Mouse (Mus musculus) liver, adult 2 months (tissue): ENCODE measurements around the gene Rgs10. TPM values are rescaled to one million over a fixed set of nuclear protein-coding genes. Genes with fewer than 3 reads are reported as not detected.
A peak's percentile ranks its signal among the peaks of the same experiment; 100 is the strongest.

Source experiments
- DNase-seq: peaks from one replicate; pipeline ENCODE4 v3.0.0-alpha.2; 2011; ENCODE audit warnings: low read depth, low spot score; ENCODE audit errors: extremely low read depth
- H3K27ac ChIP-seq: fragments of 200-500 bp; replicated peaks from 2 replicates; pipeline ENCODE4 v1.5.1; 2012; ENCODE audit warnings: low read depth, mild to moderate bottlenecking, control low read depth, inconsistent platforms, low read length; ENCODE audit not compliant: insufficient read depth
- H3K27me3 ChIP-seq: fragments of 200-500 bp; 2 replicates; pipeline ENCODE4 v1.6.1; 2012; ENCODE audit warnings: mild to moderate bottlenecking, moderate library complexity, low read length, inconsistent platforms; ENCODE audit not compliant: control insufficient read depth, insufficient read depth
- H3K36me3 ChIP-seq: fragments of 200-500 bp; 2 replicates; pipeline ENCODE4 v1.6.1; 2012; ENCODE audit warnings: low read length, inconsistent platforms; ENCODE audit not compliant: control insufficient read depth, insufficient read depth
- H3K4me1 ChIP-seq: fragments of 200-500 bp; 2 replicates; pipeline ENCODE4 v1.6.1; 2011; ENCODE audit warnings: low read length; ENCODE audit not compliant: control insufficient read depth, insufficient read depth
- H3K4me3 ChIP-seq: fragments of 200-500 bp; 2 replicates; pipeline ENCODE4 v1.5.1; 2011; ENCODE audit warnings: low read depth, mild to moderate bottlenecking, control low read depth, low read length, moderate library complexity; ENCODE audit not compliant: insufficient read depth
- H3K79me2 ChIP-seq: fragments of 200-500 bp; 2 replicates; pipeline ENCODE4 v1.6.1; 2012; ENCODE audit warnings: inconsistent platforms, mild to moderate bottlenecking, low read length, moderate library complexity; ENCODE audit not compliant: control insufficient read depth, insufficient read depth
- H3K9ac ChIP-seq: fragments of 200-500 bp; 2 replicates; pipeline ENCODE4 v1.6.1; 2012; ENCODE audit warnings: low read depth, mild to moderate bottlenecking, control low read depth, inconsistent platforms, low read length
- CTCF ChIP-seq: fragments of 200-500 bp; IDR thresholded peaks from 2 replicates; pipeline ENCODE4 v1.5.1; 2011; ENCODE audit warnings: low read depth, low read length, control low read depth
- POLR2A ChIP-seq: fragments of 200-500 bp; IDR thresholded peaks from 2 replicates; pipeline ENCODE4 v1.6.1; 2011; ENCODE audit warnings: low read length, control low read depth; ENCODE audit not compliant: insufficient read depth; ENCODE audit errors: extremely low read depth
- WGBS: fragments of 180-500 bp; shearing (Covaris S2); methylation state at CpG from one replicate; pipeline ENCODE4 v1.1.7; 2018; 5-methylcytosine and 5-hydroxymethylcytosine counted together
- polyA plus RNA-seq: library from polyadenylated mRNA; depleted of rRNA; stranded (reverse); fragments of >200 nt; gene quantifications from 2 replicates; pipeline ENCODE4 v1.2.3, GENCODE M21; 2012
- total RNA-seq: library from RNA; depleted of rRNA; stranded (reverse); fragments of >200 nt; gene quantifications from 2 replicates; pipeline ENCODE4 v1.2.3, GENCODE M21; 2014

The Rgs10 gene
- total and polyA plus RNA-seq, 2 experiments, result 1.5 to 3.4 TPM

- Histone ChIP-seq H3K36me3 (no peaks in the 10 kb centered on the region), H3K4me3 (no peak overlapping the region), H3K27ac (no peak overlapping the region), H3K4me1 (no peaks in the 10 kb centered on the region), H3K79me2 (no peaks in the 10 kb centered on the region), H3K9ac (no peak overlapping the region), H3K27me3 (no peaks in the 10 kb centered on the region)
- TF ChIP-seq CTCF (no peak), POLR2A (no peak)
- 85% methylated on average over 7 of the region's 7 CpGs for WGBS
- DNase-seq, result no peak
These were observed 68.2 kb downstream of the Rgs10 start for GRCm38 (mm10) chr7:128350316-128350715.

DNA sequence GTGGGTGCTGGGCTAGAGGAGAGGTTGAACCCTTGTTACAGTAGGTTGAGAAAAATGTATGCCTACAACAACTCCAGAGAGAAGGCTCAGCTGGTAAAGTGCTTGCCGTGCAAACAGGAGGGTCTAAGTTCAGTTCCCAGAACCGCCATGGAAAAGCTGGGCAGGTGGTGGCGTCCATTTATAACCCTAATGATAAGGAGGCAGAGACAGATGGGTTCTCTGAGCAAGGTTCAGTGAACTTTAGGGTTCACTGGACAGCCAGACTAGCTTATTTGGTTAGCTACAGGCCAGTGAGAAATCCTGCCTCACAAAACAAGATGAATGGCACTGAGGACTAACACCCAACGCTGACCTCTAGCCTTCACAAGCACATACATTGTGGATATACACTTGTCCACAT, 68.8 kb downstream of the Rgs10 start:
- DNase-seq, result peak; percentile 19

DNA sequence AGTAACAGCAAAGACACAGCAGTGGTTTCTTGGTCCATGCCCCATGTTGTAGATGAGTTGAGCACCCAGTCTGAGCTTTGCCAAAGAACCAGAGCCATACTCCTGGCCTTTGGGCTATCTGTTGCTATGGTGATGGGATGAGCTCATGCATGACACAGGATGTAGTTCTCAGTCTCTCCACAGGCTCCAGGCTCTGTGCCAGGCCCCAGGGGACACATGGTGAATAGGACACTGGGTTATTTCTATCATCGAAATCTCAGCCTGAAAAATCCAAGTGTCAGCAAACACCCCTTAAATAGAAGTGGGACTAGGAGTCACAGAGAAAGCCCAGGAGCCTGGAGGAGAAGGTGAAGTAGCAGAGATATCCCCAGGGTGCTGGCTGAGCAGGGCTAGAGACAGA, 70.0 kb downstream of the Rgs10 start:
- DNase-seq, result no peak
- TF ChIP-seq POLR2A (no peak), CTCF (no peak)
- H3K4me1 ChIP-seq, result no peaks in the 10 kb centered on the region
- H3K9ac ChIP-seq, result no peak overlapping the region
- H3K4me3 ChIP-seq, result no peak overlapping the region
- WGBS, result 63% methylated on average over 1 of the region's 1 CpGs
- no peaks in the 10 kb centered on the region for H3K36me3 ChIP-seq
- H3K27me3 ChIP-seq, result no peaks in the 10 kb centered on the region
- no peaks in the 10 kb centered on the region for H3K79me2 ChIP-seq
- H3K27ac ChIP-seq, result no peak overlapping the region

More for the DNA sequence above, 68.8 kb downstream of the Rgs10 start:
- Histone ChIP-seq H3K9ac (no peak overlapping the region), H3K27ac (no peak overlapping the region), H3K36me3 (no peaks in the 10 kb centered on the region), H3K4me3 (no peak overlapping the region), H3K79me2 (no peaks in the 10 kb centered on the region), H3K4me1 (no peaks in the 10 kb centered on the region), H3K27me3 (no peaks in the 10 kb centered on the region)
- no peak for TF ChIP-seq POLR2A
- no peak for TF ChIP-seq CTCF
- 40% methylated on average over 4 of the region's 4 CpGs for WGBS

DNA sequence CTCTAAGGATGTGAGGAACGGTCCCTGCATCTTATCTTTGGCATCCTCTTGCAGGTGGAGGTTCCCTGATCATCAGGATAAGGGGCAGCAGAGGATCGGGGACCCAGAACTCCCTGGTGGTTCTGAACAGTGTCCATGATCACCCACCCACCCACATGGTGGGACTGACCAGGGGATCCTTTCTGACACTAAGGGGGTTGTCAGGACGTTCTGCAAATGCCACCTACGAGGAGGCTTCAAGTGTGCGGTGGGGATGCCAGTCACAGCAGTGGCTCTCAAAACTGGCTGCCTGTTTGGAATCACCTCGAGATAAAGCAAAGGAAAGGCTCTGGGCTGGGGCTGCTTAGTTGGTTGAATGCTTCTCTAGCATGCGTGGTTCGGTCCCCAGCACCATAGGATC, 71.6 kb downstream of the Rgs10 start:
- Histone ChIP-seq H3K4me1 (no peaks in the 10 kb centered on the region), H3K79me2 (no peaks in the 10 kb centered on the region), H3K4me3 (no peak overlapping the region), H3K27me3 (no peaks in the 10 kb centered on the region), H3K27ac (no peak overlapping the region), H3K9ac (no peak overlapping the region), H3K36me3 (no peaks in the 10 kb centered on the region)
- TF ChIP-seq POLR2A, result no peak
- no peak for TF ChIP-seq CTCF
- DNase-seq, result no peak
- 76% methylated on average over 8 of the region's 8 CpGs for WGBS

GRCm38 (mm10) chr7:128346522-128346921, 72.0 kb downstream of the Rgs10 start:
- no peak for TF ChIP-seq CTCF
- TF ChIP-seq POLR2A, result no peak
- DNase-seq, result no peak
- WGBS, result 36% methylated on average over 2 of the region's 2 CpGs
- Histone ChIP-seq H3K4me1 (no peaks in the 10 kb centered on the region), H3K36me3 (no peaks in the 10 kb centered on the region), H3K27ac (no peak overlapping the region), H3K9ac (no peak overlapping the region), H3K27me3 (no peaks in the 10 kb centered on the region), H3K79me2 (no peaks in the 10 kb centered on the region), H3K4me3 (no peak overlapping the region)

GRCm38 (mm10) chr7:128345691-128346090, 72.9 kb downstream of the Rgs10 start:
- Histone ChIP-seq H3K79me2 (no peaks in the 10 kb centered on the region), H3K27me3 (no peaks in the 10 kb centered on the region), H3K4me1 (no peaks in the 10 kb centered on the region), H3K9ac (no peak overlapping the region), H3K36me3 (no peaks in the 10 kb centered on the region), H3K27ac (no peak overlapping the region), H3K4me3 (no peak overlapping the region)
- 85% methylated on average over 6 of the region's 6 CpGs for WGBS
- no peak for DNase-seq
- TF ChIP-seq CTCF (no peak), POLR2A (no peak)
